Mouse (Mus musculus) thymus, postnatal 4 days (tissue): ENCODE measurements at regions not wholly inside any gene's neighbourhood (a gene's known extent, or its start where the extent isn't known, plus 50 kb on each side); places are given as distances from the start of the nearest gene placed in this dataset.

Experiments used
- DNase-seq: peaks from one replicate; pipeline ENCODE4 v3.0.0; 2021

DNA sequence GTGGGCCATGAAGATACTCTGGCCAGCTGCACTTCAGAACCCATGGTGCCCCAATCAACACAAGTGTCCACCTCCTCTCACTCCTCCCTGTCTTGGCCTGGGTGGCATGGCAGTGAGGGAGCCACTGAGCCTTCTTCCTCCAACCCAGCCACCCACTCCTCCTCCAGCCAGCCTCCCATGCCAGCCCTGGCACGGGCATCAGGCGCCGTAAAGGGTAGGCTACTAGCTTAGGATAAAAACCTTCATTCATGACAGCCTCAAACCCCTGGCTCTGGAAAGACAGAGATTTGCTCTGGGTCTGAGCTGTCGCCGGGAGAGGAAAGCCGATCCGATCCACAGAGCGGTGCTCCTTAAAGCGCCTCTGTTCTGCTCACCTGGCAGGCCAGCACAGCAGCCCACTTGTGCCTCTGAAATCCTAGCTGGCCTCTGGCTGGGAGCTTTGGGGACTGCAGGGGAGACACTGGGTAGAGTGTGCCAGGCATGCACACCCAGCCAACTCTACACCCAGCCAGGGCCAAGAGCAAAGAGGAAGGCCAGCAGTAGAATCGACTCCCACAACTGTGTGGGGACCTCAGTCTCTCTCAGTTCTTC lies 268.2 kb upstream of the Zmiz1 start:
- DNase-seq, result no peak

DNA sequence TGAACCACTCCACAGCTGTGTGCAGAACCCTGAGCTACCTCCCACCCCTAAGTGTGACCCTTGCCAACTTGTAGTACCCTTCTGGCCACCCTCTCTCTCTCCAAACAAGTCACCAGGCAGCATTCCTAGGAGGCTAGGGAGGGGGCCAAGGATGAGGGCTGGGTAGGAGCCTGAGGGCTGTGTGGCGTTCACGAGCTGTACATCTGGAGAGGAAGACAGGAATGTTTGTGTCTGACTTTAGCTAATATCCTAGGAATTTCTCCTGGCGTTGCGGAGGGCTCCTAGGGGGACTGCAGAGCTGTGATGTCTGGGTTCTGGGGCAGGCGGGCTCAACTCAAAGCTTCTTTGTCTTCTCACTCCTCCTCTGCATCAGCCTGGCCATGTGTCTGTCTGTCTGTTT lies 262.2 kb upstream of the Zmiz1 start:
- no peak for DNase-seq

DNA sequence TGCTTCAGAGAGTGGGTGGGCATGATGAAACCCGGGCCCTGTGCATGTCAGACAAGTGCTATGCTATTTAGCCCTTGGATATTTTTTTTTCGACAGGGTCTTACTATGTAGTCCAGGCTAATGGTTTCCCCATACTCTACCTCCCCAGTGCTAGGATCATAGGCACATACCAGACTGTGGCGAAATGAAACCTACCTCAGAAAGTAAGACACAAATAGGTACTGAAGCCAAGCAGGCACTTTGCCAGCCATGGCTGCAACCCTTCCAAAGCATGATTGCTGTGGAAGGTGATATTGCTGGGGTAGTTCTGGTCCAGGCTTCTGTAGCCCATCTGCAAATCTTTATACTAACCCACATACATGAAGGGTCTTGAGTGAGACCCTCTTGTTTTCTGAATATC lies 259.1 kb upstream of the Zmiz1 start:
- no peak for DNase-seq

DNA sequence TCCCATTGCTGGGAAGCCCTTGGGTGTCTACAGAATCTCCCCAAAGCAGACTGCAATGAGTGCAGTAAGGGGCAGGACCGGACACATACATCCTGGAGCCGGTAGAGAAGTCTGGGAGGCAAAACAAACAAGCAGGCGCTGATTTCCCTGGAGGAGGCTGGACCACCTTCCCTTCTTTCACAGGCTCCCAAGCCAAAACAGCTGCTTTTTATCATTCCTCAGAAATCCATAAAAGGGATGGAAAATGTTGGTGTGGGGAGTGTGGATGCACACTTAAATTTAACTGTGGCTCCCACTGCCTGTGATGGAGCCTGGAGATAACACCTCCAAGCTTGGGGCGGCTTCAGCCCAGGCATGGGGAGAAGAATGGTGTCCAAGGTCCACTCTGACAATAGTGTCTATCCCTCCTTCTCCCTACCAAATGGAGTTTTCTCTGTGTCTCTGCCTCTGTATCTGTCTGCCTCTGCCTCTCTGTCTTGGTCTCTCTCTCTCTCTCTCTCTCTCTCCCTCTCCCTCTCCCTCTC lies 258.3 kb upstream of the Zmiz1 start:
- DNase-seq, result no peak

DNA sequence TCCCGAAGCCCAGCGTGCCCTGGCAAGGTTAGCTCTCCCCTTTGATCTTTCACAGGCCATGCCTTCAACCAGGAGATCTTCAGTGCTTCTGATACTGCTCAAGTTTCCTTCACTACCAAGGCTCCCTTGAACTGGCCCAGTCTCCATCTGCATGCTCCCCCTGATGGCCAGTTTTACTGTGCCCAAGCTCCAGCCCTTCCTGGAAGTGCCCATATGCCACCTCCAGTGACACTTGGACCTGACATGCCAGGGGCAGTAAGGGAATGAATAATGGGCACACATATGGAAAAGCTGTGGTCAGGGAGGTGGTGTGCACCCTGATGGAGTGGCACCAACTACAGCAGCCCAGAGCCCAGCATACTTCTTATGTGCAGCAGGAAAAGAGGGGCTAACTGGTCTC lies 256.7 kb upstream of the Zmiz1 start:
- DNase-seq, result no peak

DNA sequence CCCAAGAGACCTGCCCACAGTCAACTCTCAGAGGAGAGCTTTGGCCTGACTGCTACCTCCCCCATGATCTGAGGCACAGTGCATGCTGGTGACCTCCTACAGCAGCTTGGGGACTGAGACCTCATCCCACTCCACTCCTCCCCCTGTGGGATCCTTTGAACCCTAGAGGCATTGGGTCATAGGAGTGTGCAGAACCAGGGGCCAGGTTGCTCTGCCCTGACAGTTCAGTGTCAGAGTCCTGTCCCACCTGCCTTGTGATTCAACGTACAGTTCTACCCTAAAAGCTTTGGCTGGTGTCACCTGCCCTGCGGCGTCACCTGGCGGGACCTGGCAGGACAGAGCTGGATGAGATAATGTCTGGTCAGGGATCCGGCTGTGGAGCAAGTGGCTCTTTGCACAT lies 254.9 kb upstream of the Zmiz1 start:
- no peak for DNase-seq

DNA sequence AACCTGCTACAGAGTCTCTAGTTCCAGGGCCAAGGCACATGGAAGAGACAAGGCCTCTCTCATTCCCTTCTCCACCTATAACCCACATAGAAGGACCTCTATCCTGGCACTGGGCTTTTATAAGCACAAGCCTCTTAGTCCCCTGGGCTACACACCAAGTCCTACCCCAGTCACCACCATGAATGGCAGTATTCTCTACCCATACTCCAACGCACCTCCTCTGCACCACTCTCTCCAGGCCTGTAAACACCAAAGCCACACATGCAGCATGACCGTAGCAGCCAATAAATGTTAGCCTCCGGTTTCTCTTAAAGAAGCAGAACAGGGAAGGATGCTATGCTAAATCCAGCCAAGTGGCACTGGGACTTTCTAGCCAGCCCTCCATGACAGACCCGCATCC lies 252.1 kb upstream of the Zmiz1 start:
- no peak for DNase-seq

DNA sequence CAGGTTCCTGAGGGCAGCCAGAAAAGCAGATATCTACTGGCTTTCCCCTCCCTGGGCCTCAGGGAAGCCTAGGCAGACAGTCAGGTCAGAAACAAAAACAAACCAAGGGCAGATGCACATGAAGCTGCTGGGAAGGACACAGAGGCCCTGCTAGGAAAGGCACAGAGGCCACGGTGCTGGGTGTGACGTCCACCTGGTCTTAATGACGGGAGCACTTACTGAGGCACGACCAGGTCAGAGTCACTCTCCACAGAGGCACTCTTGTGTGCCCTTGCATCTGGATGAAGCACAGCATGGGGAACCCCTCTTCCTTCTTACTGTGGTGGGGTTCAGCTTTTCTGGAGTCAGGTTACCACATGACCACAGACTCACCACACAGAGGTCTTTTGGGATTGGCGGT lies 251.6 kb upstream of the Zmiz1 start:
- no peak for DNase-seq

DNA sequence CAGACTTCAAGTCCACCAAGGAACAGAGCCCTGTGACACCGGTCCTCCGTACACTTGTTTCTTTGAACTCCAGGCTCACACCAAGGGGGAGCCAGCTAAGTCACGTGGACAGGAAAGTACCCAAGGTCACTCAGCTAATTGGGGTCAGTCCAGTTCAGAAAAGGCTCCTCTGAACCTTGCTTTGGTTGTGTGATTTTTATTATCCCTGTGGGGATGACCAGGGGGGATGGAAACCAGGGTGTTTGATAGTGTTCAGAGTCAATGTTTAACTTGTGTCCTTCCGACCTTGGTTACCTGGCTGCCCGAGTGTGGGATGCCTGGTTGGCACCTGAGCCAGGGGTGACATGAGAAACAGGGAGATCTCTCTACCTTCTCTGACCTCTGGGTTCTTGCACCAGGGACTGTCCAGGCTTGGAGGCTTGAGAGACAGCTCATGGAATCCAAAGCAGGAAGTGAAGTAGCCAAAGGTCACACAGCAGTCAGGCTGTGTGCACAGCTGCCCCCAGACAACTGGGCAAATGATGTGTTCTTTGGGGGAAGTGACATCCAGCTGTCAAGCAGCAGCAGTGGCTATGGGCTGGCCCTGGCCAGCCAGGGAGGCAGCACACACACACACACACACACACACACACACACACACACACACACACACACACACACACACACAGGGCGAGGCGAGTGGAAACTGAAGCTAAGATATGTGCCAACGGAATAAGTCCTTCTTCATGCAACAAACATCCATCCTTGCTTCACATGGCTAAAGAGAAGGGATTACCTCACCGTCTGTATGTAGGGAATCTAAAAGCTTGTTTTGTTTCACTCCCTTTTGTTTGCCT lies 250.5 kb upstream of the Zmiz1 start:
- no peak for DNase-seq

DNA sequence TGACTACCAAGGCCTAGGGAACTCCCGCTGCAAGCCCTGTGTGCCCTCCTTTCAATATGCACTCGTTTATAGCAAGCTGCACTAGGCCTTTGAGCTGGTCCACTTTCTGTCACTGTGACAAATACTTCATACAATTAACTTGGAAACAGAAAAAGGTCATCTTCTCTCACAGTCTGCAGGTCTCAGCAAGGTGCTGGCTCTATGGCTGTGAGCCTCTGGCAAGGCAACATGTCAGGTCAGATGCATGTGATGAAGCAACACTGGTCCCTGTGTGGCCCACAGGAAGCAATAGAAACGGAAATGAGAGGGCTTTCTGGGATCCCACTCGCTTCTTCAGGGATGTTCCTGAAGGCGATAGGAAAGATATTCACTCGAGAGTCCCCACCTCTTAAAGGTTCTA lies 245.9 kb upstream of the Zmiz1 start:
- no peak for DNase-seq

DNA sequence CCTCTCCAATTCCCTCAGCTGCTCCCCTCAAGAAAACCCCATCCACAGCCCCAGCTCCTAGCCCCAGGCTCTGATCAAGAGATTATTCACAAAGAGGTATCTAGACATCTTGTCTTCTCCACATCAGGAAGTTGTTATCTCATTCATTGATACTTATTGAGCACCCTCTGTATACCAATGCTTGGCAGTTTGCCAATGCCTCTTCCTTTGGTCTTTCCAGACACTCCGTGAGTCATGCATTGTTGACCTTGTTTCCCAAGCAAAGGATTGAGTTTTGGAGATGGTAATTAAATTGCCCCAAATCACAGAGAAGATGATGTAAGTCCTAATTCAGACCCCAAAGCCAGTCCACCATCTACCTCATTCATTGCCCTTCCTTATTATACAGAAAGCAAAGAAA lies 235.9 kb upstream of the Zmiz1 start:
- DNase-seq, result no peak

DNA sequence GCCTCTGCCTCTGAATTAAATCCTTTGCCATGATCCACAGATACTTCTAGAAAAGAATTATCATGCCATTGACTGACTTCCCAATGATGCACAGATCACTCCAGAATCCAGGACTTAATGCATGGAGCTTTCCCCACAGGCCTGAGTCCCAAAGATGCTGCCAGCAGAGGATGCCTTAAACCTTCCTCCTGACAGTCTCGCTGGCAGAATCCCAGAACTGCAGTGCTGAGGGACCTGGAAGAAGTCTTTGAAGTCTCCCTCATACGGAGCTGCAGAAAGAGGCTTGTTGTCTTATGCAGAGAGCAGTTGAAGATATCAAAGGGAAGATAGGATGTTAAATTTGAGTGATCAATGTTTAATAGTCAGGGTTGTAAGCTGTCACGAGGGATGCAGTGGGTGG lies 233.8 kb upstream of the Zmiz1 start:
- DNase-seq, result no peak

DNA sequence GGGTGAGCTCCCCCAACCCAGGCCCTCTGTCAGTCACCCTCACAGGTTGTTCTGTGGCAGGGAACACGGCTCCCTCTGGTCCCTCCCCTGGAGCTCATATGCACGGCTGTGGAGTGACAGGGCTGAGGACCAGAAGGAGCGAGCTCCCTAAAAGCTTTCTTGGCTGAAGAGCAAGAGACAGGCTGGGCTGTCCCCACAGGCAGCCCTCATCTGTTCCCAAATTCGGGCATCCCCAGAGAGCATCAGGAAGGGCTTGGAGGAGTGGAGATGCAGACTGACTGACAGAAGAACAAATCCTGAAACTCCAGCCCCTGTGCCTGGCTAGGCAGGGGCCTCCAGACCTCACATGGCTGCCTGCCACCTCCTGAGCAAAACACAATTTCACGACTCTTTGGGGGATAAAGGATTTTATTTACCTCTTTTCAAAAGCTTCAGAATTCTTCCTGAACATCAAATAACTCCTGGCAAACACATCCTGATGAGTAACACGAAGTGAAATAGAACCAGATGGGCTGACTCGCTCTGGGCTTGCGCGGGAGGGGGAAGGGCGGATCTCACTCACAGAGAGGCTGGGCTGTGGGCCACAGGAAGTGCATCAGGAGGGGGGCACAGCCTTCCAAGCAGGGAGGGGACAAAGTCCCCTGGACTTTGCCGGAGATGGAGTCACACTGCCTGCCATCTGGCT lies 232.7 kb upstream of the Zmiz1 start:
- peak; percentile 69 for DNase-seq

DNA sequence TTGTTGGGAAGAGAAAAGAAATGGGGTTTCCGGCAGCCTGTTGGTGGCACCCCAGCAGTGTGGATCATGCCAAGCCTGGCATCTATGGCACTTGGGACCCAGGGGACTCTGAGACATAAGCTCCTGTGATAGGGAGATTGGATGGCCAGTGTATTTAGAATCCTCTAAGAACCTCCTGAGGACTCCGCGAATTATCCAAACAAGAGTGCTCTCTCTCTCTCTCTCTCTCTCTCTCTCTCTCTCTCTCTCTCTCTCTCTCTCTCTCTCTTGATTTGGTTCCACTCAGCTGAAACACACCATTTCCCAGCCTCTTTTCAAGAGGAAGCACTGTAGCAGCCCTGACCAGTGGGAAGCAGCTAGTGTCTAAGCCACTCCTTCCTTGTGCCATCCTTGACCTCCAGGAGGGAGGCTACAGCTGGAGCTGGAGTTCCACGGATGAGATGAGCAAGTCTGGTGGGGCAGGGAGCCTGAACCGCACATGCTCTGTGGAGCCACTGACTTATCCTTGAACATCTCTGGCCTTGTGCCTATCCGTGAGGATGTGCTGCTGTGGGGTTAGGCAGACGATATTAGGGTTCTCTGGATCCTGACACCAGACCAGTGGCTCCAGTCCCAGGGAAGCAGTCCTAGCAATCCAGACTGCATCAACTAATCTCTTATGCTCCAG lies 232.0 kb upstream of the Zmiz1 start:
- DNase-seq, result no peak

DNA sequence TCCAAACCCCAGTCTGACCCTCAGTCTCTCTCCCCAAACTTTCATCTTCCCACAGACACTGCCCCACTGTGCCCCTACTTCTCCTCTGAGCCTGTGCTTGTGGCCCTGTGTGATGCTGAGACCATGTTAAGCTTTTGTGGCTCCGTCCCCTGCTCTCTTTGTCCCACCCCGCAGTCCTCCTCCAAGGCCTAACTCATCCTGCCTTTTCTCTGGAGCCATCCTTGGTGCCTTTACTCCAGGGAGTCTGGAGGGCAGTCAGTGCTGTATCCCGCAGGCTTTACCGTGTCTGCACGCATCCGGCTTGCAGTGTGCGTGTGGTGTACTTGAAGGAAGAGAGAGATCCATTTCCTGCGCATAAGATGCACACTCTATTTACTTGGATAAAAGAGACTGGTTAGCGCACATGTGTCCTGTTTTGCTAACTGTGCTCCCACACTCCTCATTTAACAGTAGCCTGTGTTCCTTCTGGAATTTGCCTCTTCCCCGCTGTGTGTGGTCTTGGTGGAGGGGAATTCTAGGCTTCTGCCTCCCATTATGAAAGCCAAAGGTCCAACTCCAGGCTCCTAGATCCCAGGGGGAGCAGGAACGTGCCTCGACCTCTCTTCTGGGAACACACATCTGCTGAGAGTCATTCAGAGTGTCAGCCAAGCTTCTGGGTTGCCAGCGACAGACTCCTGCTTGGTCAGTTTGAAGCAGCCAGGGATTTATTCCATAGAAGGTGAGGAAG lies 230.5 kb upstream of the Zmiz1 start:
- DNase-seq, result no peak

DNA sequence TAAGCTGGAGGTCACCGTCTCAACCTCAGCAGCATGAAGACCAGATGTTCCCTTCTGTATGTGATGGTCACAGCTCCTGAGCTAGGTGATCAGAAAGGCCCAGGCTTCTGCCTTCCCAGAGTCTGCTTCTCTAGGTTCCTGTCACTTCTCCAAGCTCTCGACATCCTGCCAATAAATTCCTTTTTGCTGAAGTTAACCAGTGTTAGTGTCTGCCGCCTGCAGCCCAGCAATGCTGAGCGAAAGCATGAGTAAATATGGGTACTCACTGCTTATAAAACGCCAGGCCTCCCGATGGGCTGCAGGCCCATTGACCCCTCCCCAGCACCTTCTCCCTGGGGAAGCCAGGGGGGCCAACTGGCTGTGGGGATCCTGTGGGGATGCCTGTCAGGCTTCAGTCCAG lies 229.4 kb upstream of the Zmiz1 start:
- DNase-seq, result no peak

DNA sequence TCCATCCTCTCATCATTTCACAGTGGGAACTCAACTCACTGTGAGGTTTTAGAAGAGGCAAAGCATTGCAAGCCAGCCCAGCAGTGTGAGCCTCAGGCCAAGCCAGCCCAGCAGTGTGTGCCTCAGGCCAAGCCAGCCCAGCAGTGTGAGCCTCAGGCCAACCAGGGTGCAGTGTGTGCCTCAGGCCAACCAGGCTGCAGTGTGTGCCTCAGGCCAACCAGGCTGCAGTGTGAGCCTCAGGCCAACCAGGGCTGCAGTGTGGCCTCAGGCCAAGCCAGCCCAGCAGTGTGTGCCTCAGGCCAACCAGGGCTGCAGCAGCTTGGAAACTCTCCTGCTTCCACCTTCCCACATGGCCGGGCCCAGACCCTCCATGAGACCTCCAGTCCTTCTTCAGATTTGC lies 227.1 kb upstream of the Zmiz1 start:
- no peak for DNase-seq

DNA sequence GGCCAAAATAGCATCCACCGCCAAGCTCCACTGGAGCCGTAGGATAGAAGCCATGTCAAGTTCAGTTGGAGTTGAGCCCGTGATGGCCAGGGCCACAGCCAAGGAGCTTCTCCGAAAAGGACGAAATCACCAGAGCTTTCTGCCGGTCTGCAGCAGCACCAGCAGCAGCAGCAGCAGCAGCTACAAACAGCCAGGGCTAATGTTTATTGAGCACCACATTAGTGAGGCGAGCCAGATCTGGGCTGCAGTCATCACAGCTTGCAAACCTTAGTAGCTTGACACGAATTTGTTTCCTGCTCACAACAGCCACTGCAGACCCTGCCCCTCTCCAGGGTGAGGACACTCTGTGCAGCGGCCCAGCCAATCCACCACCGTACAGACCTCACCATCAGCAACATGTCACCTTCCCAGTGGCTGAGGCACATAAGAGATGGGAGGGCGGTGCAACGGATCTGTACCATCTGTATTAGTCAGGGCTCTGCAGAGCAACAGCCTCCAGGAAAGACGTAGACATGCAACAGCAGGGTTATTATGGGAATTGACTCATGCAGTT lies 222.5 kb upstream of the Zmiz1 start:
- no peak for DNase-seq

DNA sequence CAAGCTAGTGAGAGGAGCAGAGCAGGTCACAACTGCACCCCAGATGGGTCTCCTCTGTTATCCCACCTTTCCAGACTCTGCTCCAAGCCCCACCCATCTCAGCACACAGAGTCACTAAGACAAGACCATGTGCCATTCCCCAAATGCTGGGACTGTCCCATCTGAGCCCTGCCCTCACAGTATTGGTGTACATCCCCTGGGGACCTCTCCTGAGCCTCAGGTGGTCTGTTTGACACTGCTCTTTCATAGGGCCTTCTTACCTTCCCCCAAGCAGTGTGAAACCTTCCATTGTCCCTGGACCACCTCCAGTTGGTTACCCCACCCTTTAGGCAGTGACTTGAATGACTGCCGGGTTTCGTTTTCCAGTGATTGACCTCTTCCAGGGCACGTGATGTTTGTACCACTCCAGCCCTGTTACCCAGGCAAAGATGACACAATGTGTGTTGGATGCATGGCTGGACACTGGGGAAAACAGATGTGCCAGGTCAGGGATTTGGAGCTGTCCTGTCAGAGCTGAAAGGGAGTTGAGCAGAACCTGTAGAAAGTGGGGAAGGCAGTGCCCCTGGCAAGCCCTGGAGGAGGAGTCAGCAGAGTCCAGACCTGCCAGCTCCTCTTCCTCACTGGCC lies 219.5 kb upstream of the Zmiz1 start:
- no peak for DNase-seq

DNA sequence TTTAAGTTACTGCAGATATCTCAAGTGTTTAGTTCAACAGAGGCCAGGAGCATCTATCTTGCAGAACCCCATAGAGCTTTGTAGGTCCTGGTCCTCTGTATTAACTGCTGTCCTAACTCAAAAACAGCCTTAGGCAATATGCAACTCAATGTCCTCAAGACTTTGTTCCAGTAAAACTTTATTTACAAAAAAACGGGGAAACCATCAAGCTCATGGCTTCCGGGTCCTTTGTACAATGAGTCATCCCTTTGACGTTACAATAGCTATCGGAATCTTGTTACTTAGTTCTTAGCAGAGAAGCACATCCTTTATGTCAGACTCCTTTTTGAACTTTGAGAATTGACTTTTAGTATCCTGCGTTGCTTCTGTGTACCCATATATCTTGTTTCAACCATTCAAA lies 216.2 kb upstream of the Zmiz1 start:
- no peak for DNase-seq

DNA sequence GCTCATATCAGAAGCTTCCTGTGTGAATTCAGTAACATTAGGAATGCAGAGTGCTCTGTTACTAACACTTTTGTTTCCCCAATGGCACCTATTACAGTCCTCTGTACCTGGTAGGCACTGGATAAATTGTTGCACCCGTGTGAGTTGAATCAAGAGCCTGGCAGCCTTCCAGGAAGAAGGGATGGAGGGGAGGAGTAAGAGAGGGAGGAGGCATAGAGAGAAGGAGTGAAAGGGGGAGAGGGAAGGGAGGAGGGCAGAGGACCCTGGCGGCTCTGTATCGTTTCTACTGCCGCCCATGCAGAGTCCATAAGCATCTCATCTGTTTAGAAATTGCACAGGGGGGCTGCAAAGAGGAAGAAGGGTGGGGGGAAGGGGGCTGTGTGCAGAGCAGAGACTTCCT lies 215.7 kb upstream of the Zmiz1 start:
- peak; percentile 28 for DNase-seq

DNA sequence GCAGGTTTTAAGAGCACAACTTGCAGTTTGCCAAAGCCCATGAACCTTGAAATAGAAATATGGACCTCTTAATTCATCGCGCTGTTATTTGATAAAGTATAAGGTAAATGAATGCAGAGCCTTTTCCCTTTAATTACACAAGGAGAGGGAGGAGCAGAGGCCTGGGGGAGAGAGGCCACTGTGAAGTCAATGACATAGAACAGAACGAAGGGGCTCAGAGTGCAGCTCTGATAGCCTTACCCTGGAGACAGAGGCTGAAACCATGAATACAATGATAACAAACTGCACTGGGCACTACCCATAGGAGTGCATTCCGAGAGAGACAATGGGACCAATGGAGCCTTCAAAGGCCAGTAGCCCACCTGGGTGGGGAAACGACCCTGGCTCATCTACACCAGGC lies 215.3 kb upstream of the Zmiz1 start:
- no peak for DNase-seq
